Mouse (Mus musculus) limb, embryonic 10.5 days (tissue): Measurements from ENCODE around the gene Myo1b. TPM values are rescaled to one million over a fixed set of nuclear protein-coding genes. Genes with fewer than 3 reads are reported as not detected.

ENCODE experiments used
- DNase-seq: peaks from one replicate; pipeline ENCODE4 v3.0.0-alpha.2; 2017; ENCODE audit warnings: low spot score
- H3K27ac ChIP-seq: fragments of 300-500 bp; sonication (generic); 2 replicates; pipeline ENCODE4 v1.5.1; 2016; ENCODE audit warnings: mild to moderate bottlenecking
- H3K27me3 ChIP-seq: fragments of 300-500 bp; sonication (generic); 2 replicates; pipeline ENCODE4 v1.6.1; 2016; ENCODE audit warnings: low read depth, mild to moderate bottlenecking; ENCODE audit not compliant: poor library complexity, severe bottlenecking
- H3K36me3 ChIP-seq: fragments of 300-500 bp; sonication (generic); 2 replicates; pipeline ENCODE4 v1.6.1; 2016; ENCODE audit warnings: mild to moderate bottlenecking, moderate library complexity
- H3K4me1 ChIP-seq: fragments of 300-500 bp; sonication (generic); 2 replicates; pipeline ENCODE4 v1.6.1; 2016
- H3K4me3 ChIP-seq: fragments of 300-500 bp; sonication (generic); 2 replicates; pipeline ENCODE4 v1.5.1; 2016; ENCODE audit warnings: mild to moderate bottlenecking, moderate library complexity
- H3K9me3 ChIP-seq: fragments of 300-500 bp; sonication (generic); replicated peaks from 2 replicates; pipeline ENCODE4 v1.6.1; 2016; ENCODE audit warnings: mild to moderate bottlenecking
- WGBS: fragments of 180-500 bp; shearing (Covaris S2); methylation state at CpG from one replicate; pipeline ENCODE4 v1.1.7; 2016; 5-methylcytosine and 5-hydroxymethylcytosine counted together
- polyA plus RNA-seq: library from polyadenylated mRNA; unstranded; fragments of >200 nt; fragmentation: Nextera tagmentation; extraction: Ambion mirVana; gene quantifications from 2 replicates; pipeline ENCODE4 v1.2.1, GENCODE M21; 2016

The Myo1b gene
- polyA plus RNA-seq, 1 experiment from 2014 or later: 115 TPM

DNA sequence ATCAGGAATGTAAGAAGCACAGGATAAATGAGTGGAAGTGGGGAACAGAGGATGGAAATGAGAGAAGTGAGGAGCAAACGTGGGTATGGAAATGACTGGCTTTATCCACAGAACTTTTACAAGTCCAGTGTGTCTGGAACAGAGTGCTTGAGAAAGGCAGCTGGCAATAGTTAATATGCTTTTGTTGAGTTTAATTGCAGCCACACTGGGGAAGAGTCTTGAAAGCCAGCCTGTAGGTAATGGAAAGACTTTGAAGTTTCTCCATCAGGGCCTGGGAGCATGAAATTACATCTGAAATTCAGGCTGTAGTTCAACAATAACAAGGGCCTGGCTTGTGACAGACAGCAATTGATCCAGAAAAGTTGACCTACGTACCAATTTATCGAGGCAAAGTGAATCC is 209.8 kb downstream of the Myo1b start:
- no peak overlapping the region for H3K27ac ChIP-seq
- no peaks in the 10 kb centered on the region for H3K36me3 ChIP-seq
- peaks cover 7% of the 10 kb centered on the region; the same call in 1 of the 2 replicates for H3K4me1 ChIP-seq
- 69% methylated on average over 3 of the region's 3 CpGs for WGBS
- H3K27me3 ChIP-seq: no peaks in the 10 kb centered on the region
- H3K4me3 ChIP-seq: no peak overlapping the region
- DNase-seq: no peak
- H3K9me3 ChIP-seq: no peaks in the 10 kb centered on the region

- H3K4me1 ChIP-seq: peaks cover 7% of the 10 kb centered on the region; the same call in 1 of the 2 replicates
Measured at GRCm38 (mm10) chr1:51704610-51705009, 211.3 kb downstream of the Myo1b start.

More at GRCm38 (mm10) chr1:51704610-51705009, 211.3 kb downstream of the Myo1b start:
- 77% methylated on average over 4 of the region's 4 CpGs for WGBS
- Histone ChIP-seq H3K4me3 (no peak overlapping the region), H3K27me3 (no peaks in the 10 kb centered on the region), H3K36me3 (no peaks in the 10 kb centered on the region), H3K27ac (no peak overlapping the region), H3K9me3 (no peaks in the 10 kb centered on the region)
- no peak for DNase-seq

Other genes with a start within 250 kb of the Myo1b start
- gene Stat4, start 71.1 kb upstream of the Myo1b start, polyA plus RNA-seq: 1.1 and 1.9 TPM in 2 replicates
- 7.2 and 10.5 TPM in 2 replicates for gene Stat1, start 203.4 kb upstream of the Myo1b start, polyA plus RNA-seq